Mouse (Mus musculus): ENCODE results near the gene Pgghg.

Gene Pgghg

DNA sequence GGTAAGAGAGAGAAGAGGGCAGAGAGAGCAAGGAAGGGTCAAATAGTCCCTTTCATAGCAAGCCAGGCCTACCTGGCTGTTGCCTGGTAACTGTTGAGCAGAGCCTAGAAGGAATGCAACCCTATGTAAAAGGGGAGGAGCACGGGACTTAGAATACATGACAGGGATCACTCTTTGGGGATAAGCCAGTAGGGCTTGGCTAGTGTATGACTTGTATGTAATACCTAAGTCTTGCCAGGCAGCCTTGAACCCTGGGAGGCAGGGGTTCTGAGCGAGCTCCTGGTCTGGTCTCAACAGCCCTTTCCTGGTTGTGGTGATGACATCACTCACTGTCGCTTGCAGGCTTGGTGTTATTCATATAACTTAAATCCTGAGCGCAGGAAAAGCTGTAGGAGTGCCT lies 47.8 kb downstream of the Pgghg start:
- no peak for DNase-seq (ENCODE audit: low read depth, low spot score)

DNA sequence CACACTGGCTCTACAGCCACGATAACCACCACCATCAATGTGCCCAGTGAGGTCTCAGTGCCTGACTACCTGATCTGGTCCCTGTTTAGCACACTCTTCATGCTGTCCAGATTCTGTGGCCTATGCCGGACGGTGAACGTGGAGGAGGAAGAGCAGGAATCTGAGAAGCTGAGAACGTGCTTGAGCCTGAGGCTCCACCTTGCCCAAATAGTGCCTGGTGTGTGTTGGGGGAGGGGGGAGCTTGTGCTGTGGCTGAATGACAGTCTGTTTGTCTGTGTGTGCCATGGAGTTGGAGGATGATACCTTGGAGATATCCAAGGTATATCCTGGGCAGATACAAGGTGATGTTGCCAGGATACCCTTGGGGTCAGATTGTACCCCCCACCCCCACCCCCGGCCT lies 49.0 kb downstream of the Pgghg start:
- no peak for DNase-seq (ENCODE audit: low read depth, low spot score)

- DNase-seq (ENCODE audit: low read depth, low spot score): no peak
Observed at GRCm38 (mm10) chr7:140990622-140991021, 49.4 kb downstream of the Pgghg start.

DNA sequence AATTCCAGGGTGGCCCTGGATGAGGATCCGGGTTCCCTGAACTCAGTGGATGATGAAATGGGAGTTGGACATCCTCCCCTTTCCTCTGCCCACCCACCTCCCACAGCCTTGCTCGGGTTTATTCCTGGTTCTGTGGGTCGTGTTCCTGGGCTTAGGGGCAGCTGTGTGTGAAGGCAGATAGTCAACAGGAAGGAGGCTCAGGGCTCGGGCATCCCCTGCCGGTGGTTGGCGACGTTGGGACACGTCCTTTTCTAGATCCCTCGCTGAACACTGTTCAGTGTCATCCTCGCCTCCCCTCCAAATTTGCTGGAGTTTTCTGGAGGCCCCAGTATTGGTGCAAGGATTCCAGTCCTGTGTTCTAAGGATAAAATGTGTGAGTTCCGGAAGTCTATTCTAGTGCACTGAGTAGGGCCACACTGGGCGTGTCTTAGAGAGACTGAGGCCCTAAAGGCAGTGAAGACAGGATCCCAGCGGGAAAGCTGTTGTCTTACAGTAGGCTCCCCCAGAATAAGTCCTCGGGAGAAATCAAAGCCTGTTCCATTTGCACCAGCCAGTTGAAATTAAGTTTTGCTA lies 50.0 kb downstream of the Pgghg start:
- no peak for DNase-seq (ENCODE audit: low read depth, low spot score)
